Mouse (Mus musculus): Measurements from ENCODE around the gene Ddx58. TPM values are rescaled to one million over a fixed set of nuclear protein-coding genes. Genes with fewer than 3 reads are reported as not detected.

Ddx58 gene
- total and polyA plus RNA-seq, 2 experiments from 2014 or later, result 3.0 to 6.4 TPM

GRCm38 (mm10) chr4:40172336-40172735 is 67.3 kb downstream of the Ddx58 start:
- no peaks in the 10 kb centered on the region for H3K4me1 ChIP-seq (ENCODE audit: insufficient read depth, low read length)
- no peaks in the 10 kb centered on the region for H3K9me3 ChIP-seq (ENCODE audit: low read length)
- H3K36me3 ChIP-seq (ENCODE audit: insufficient read depth, low read length), result peaks cover 37% of the 10 kb centered on the region
- ATAC-seq (ENCODE audit: low FRiP score), result no peak
- no peak overlapping the region for H3K27ac ChIP-seq (ENCODE audit: low read depth, low read length)
- no peaks in the 10 kb centered on the region for H3K27me3 ChIP-seq (ENCODE audit: insufficient read depth, low read length)
- WGBS, result 90% methylated on average over 2 of the region's 2 CpGs
- no peak overlapping the region for H3K4me2 ChIP-seq (ENCODE audit: low read depth, low read length, poor library complexity, severe bottlenecking)
- DNase-seq (ENCODE audit: low spot score), result no peak
- TF ChIP-seq CTCF (IDR thresholded peaks at IDR 0.05), result no peak
- H3K4me3 ChIP-seq (ENCODE audit: low read depth, low read length), result no peak overlapping the region
- no peak overlapping the region for H3K9ac ChIP-seq (replicated peaks; ENCODE audit: low read length, poor library complexity, severe bottlenecking)

GRCm38 (mm10) chr4:40171477-40171876 is 68.2 kb downstream of the Ddx58 start:
- 92% methylated on average over 4 of the region's 4 CpGs for WGBS
- no peak for TF ChIP-seq CTCF (IDR thresholded peaks at IDR 0.05)
- H3K4me1 ChIP-seq (ENCODE audit: insufficient read depth, low read length), result no peaks in the 10 kb centered on the region
- no peaks in the 10 kb centered on the region for H3K9me3 ChIP-seq (ENCODE audit: low read length)
- H3K27ac ChIP-seq (ENCODE audit: low read depth, low read length), result no peak overlapping the region
- DNase-seq (ENCODE audit: low spot score) (no peak), ATAC-seq (ENCODE audit: low FRiP score) (no peak)
- no peak overlapping the region for H3K4me3 ChIP-seq (ENCODE audit: low read depth, low read length)
- H3K9ac ChIP-seq (replicated peaks; ENCODE audit: low read length, poor library complexity, severe bottlenecking), result no peak overlapping the region
- no peak overlapping the region for H3K4me2 ChIP-seq (ENCODE audit: low read depth, low read length, poor library complexity, severe bottlenecking)
- H3K36me3 ChIP-seq (ENCODE audit: insufficient read depth, low read length), result peaks cover 36% of the 10 kb centered on the region
- H3K27me3 ChIP-seq (ENCODE audit: insufficient read depth, low read length), result no peaks in the 10 kb centered on the region

GRCm38 (mm10) chr4:40163646-40164045 is 76.0 kb downstream of the Ddx58 start:
- Histone ChIP-seq H3K4me1 (ENCODE audit: insufficient read depth, low read length) (no peaks in the 10 kb centered on the region), H3K4me3 (ENCODE audit: low read depth, low read length) (no peak overlapping the region), H3K9ac (replicated peaks; ENCODE audit: low read length, poor library complexity, severe bottlenecking) (no peak overlapping the region), H3K4me2 (ENCODE audit: low read depth, low read length, poor library complexity, severe bottlenecking) (no peak overlapping the region), H3K9me3 (ENCODE audit: low read length) (no peaks in the 10 kb centered on the region), H3K27ac (ENCODE audit: low read depth, low read length) (no peak overlapping the region), H3K36me3 (ENCODE audit: insufficient read depth, low read length) (peaks cover 15% of the 10 kb centered on the region), H3K27me3 (ENCODE audit: insufficient read depth, low read length) (no peaks in the 10 kb centered on the region)
- ATAC-seq (ENCODE audit: low FRiP score) (no peak), DNase-seq (ENCODE audit: low spot score) (peak; percentile 45)
- 74% methylated on average over 10 of the region's 10 CpGs for WGBS
- no peak for TF ChIP-seq CTCF (IDR thresholded peaks at IDR 0.05)

GRCm38 (mm10) chr4:40160591-40161434 is 78.8 kb downstream of the Ddx58 start:
- Histone ChIP-seq H3K36me3 (ENCODE audit: insufficient read depth, low read length) (peaks cover 6% of the 10 kb centered on the region), H3K4me1 (ENCODE audit: insufficient read depth, low read length) (no peaks in the 10 kb centered on the region), H3K9me3 (ENCODE audit: low read length) (no peaks in the 10 kb centered on the region), H3K27me3 (ENCODE audit: insufficient read depth, low read length) (no peaks in the 10 kb centered on the region), H3K9ac (replicated peaks; ENCODE audit: low read length, poor library complexity, severe bottlenecking) (no peak overlapping the region), H3K27ac (ENCODE audit: low read depth, low read length) (no peak overlapping the region), H3K4me3 (ENCODE audit: low read depth, low read length) (no peak overlapping the region), H3K4me2 (ENCODE audit: low read depth, low read length, poor library complexity, severe bottlenecking) (no peak overlapping the region)
- DNase-seq (ENCODE audit: low spot score) (no peak), ATAC-seq (ENCODE audit: low FRiP score) (no peak)
- TF ChIP-seq CTCF (IDR thresholded peaks at IDR 0.05), result peak; percentile 30
- 98% methylated on average over 8 of the region's 8 CpGs for WGBS

- no peak overlapping the region for H3K9ac ChIP-seq (replicated peaks; ENCODE audit: low read length, poor library complexity, severe bottlenecking)
- H3K9me3 ChIP-seq (ENCODE audit: low read length), result no peaks in the 10 kb centered on the region
- no peaks in the 10 kb centered on the region for H3K27me3 ChIP-seq (ENCODE audit: insufficient read depth, low read length)
- no peak overlapping the region for H3K4me3 ChIP-seq (ENCODE audit: low read depth, low read length)
- DNase-seq (ENCODE audit: low spot score), result no peak
- no peak for TF ChIP-seq CTCF (IDR thresholded peaks at IDR 0.05)
- no peak overlapping the region for H3K4me2 ChIP-seq (ENCODE audit: low read depth, low read length, poor library complexity, severe bottlenecking)
- H3K4me1 ChIP-seq (ENCODE audit: insufficient read depth, low read length), result no peaks in the 10 kb centered on the region
- 78% methylated on average over 5 of the region's 5 CpGs for WGBS
- ATAC-seq (ENCODE audit: low FRiP score), result no peak
- no peak overlapping the region for H3K27ac ChIP-seq (ENCODE audit: low read depth, low read length)
- H3K36me3 ChIP-seq (ENCODE audit: insufficient read depth, low read length), result no peaks in the 10 kb centered on the region
These were observed 81.4 kb downstream of the Ddx58 start for GRCm38 (mm10) chr4:40158224-40158540.

- DNase-seq (ENCODE audit: low spot score) (no peak), ATAC-seq (ENCODE audit: low FRiP score) (no peak)
- H3K9me3 ChIP-seq (ENCODE audit: low read length), result no peaks in the 10 kb centered on the region
- H3K36me3 ChIP-seq (ENCODE audit: insufficient read depth, low read length), result no peaks in the 10 kb centered on the region
- H3K9ac ChIP-seq (replicated peaks; ENCODE audit: low read length, poor library complexity, severe bottlenecking), result no peak overlapping the region
- no peak overlapping the region for H3K27ac ChIP-seq (ENCODE audit: low read depth, low read length)
- WGBS, result 90% methylated on average over 5 of the region's 5 CpGs
- no peaks in the 10 kb centered on the region for H3K4me1 ChIP-seq (ENCODE audit: insufficient read depth, low read length)
- no peak overlapping the region for H3K4me2 ChIP-seq (ENCODE audit: low read depth, low read length, poor library complexity, severe bottlenecking)
- no peak for TF ChIP-seq CTCF (IDR thresholded peaks at IDR 0.05)
- no peak overlapping the region for H3K4me3 ChIP-seq (ENCODE audit: low read depth, low read length)
- H3K27me3 ChIP-seq (ENCODE audit: insufficient read depth, low read length), result no peaks in the 10 kb centered on the region
These were observed 82.0 kb downstream of the Ddx58 start for GRCm38 (mm10) chr4:40157500-40158223.

All from midbrain, postnatal 0 days (tissue).